Mouse (Mus musculus): ENCODE results near the gene Atp8a2.
"Not testable (repeated sequence)": the region's sequence is repeated elsewhere in the genome, so short reads cannot be mapped to it uniquely, and the experiment has no call there.

Atp8a2 gene

GRCm38 (mm10) chr14:59858501-59859225 lies 338.3 kb downstream of the Atp8a2 start:
- DNase-seq (ENCODE audit: inconsistent age in 2 of 2, low spot score in 1 of 2), result no peak

DNA sequence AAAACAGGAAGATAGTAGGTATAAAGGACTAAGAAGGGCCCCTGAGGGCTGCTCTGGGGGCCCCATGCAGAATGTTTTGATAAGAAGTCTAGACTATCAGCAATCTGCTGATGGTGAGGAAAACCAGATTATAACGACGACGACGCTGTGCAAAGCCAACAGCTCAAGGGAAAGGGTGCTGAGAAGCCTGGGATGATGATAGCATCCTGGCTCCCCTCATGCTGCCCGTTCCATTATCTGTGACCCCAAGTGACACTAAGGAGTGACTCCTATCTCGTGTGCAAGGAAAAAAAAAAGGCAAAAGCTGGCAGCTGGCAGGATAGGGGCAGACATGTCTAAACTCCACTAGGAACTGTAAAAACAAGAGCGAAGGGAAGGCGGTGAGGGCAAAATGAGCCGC lies 343.8 kb downstream of the Atp8a2 start:
- DNase-seq (ENCODE audit: inconsistent age in 2 of 2, low spot score in 1 of 2), result no peak

- DNase-seq (ENCODE audit: inconsistent age in 2 of 2, low spot score in 1 of 2), result no peak
Observed at GRCm38 (mm10) chr14:59846609-59847375, 350.2 kb downstream of the Atp8a2 start.

- DNase-seq (ENCODE audit: inconsistent age in 2 of 2, low spot score in 1 of 2), result no peak
Observed at GRCm38 (mm10) chr14:59843264-59843942, 353.6 kb downstream of the Atp8a2 start.

DNA sequence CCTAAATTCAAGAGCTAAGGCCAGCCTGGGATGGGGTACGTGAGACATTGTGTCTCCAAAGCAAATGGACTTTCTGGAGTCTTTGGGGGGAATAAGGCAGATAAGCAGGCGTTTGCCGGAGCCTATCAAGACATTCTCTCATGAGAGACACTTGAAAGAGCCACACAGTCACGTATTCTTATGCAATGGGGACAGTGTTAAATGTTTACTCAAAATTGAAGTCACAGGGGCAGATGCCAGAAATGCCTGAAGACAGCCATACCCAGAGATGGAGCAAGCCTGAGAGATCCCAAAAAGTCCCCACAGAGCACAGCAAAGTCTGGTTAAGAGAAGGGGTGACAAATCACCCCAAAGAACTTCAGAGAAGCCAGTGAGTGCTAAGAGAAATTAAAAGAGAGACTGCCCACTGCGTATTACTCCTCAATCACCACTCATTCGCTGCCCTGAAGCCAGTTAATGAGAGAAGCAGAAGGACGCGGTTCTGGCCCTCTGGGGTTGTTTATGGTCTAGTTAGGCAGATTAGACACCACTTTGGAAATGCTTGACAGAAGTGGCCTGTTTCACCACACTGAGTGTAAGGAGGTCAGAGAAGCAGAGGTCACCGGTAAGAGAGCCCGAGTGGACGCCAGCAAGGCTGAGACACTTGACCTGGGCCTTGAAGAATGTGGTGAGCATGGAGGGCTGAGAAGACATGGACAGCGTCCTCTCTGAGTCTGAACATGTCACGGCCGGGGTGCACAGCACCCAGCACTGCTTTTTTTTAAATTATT lies 356.8 kb downstream of the Atp8a2 start:
- DNase-seq (ENCODE audit: inconsistent age in 2 of 2, low spot score in 1 of 2), result no peak

DNA sequence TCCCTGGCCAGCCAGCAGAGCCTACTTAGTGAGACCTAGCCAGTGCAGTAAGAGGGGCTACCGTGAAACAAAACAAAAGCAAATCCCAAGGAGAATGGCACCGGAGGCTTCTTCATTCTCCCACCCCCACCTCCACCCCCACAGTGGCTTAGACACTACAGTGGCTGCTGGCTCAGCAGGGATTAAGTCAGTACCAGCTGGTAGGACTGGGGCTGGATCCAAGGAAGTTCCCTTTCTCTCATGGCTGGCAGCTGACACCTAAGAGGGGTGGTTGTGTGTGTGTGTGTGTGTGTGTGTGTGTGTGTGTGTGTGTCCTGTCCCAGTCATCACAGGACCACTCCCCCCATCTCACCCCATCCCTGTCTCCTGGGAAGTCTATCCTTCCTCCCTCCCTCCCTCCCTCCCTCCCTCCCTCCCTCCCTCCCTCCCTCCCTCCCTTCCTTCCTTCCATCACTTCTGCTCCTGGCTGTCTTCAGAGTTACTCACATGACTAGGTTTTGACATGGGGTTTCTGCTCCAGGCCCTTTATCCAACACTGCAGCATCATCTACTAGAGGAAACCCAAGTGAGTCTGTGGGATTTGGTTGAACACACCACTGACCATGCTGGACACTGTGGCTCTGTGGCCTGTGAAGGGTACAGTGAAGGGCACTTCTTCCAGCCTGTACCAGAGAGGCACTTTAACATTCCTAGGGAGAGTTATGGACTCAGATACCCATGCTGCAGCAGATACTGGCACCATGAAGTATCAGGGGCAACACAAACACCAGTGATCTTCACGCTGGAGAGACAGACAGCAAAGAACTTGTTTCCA lies 358.3 kb downstream of the Atp8a2 start:
- not testable (repeated sequence) for DNase-seq (ENCODE audit: inconsistent age in 2 of 2, low spot score in 1 of 2)

DNA sequence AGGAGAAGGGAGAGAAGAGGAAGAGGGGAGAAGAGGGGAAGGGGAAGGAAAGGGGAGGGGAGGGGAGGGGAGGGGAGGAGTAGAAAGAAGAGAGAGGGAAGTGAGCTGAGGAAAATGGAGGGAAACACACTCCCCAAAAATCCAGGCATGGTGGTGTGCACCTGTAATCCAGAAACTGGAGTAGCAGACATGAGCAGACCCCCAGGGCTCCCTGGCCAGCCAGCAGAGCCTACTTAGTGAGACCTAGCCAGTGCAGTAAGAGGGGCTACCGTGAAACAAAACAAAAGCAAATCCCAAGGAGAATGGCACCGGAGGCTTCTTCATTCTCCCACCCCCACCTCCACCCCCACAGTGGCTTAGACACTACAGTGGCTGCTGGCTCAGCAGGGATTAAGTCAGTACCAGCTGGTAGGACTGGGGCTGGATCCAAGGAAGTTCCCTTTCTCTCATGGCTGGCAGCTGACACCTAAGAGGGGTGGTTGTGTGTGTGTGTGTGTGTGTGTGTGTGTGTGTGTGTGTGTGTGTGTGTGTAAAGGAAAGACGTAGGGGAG lies 359.2 kb downstream of the Atp8a2 start:
- DNase-seq (ENCODE audit: inconsistent age in 2 of 2, low spot score in 1 of 2), result not testable (repeated sequence)

DNA sequence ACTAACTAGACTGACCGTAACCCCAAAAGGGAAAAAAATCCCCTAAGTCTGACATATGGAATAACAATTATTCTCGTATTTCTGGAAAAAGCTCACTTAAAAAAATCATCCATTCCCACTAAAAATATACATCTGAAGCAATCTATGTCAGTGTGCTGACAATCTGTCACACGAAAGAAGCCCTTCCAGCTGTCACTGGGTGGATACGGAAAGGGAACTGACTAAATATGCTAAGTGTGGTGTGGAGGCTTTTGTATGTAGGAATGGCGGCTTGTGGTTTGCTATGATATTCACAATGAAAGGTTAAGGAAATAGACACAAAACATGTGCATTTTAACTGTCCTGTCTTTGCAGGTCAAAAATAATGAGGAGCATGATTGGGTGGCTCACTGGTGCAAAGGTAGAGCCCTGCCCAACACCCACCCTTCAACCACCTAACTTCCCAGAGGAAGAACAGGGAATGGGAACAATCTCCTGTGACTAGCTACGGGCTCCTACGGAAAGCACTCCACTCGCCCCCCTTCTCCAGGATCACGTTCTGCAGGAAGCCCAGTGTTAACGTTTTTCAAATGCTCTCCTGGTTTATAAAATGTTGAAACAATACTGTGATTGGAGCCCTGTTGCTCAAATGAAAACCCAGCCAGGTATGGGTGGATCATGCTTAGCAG lies 360.0 kb downstream of the Atp8a2 start:
- DNase-seq (ENCODE audit: inconsistent age in 2 of 2, low spot score in 1 of 2), result no peak

DNA sequence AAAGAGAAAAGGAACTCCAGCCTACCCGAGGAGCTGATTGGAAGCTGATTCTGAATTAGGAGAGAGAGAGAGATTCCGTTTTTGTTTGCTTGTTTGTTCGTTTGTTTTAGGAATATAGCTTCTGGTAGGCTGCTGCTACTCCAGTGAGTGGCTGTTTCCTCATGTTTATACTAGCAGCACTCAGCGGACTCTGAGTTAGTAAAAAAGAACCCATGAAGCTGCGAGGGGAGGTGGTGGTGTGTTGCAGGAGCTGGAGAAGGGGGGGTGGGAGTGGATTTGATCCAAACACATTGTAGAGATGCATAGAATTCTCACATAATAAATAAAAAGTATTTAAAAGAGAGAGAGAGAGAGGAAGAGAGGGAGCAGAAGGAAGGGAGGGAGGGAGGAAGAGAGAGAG lies 367.4 kb downstream of the Atp8a2 start:
- no peak for DNase-seq (ENCODE audit: inconsistent age in 2 of 2, low spot score in 1 of 2)

DNA sequence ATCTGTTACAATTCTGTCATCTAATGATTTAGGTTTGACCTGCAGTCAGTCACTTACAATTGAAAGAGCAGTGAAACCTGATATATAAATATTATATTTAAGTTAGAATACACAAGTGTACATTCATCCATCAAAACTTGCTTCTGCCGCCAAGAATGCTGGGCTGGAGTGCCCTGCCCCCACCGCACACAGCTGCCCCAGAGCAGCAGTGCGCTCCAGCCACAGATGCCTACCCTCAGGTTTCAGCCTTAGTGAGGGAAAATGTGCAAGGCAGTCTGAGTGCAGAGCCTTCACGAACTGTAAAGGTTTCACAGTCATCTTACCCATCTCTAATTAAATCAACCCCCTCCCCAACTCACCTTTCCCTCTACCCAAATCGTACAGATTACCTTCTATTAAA lies 369.6 kb downstream of the Atp8a2 start:
- DNase-seq (ENCODE audit: inconsistent age in 2 of 2, low spot score in 1 of 2), result no peak

DNA sequence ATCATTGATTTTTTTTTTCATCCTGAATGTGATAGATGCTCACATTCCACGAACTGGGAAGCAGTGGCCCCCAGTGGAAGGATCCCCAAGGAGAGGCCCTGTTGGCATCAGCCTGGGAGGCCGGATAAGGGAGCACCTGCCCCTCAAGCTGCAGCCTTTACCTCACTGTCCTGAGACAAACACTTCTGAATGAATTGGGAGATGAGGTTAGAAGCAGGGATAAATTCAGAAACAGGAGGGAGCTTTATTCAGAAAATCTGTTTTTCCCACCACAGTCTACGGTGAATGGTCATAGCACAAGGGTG lies 376.9 kb downstream of the Atp8a2 start:
- no peak for DNase-seq (ENCODE audit: inconsistent age in 2 of 2, low spot score in 1 of 2)

DNA sequence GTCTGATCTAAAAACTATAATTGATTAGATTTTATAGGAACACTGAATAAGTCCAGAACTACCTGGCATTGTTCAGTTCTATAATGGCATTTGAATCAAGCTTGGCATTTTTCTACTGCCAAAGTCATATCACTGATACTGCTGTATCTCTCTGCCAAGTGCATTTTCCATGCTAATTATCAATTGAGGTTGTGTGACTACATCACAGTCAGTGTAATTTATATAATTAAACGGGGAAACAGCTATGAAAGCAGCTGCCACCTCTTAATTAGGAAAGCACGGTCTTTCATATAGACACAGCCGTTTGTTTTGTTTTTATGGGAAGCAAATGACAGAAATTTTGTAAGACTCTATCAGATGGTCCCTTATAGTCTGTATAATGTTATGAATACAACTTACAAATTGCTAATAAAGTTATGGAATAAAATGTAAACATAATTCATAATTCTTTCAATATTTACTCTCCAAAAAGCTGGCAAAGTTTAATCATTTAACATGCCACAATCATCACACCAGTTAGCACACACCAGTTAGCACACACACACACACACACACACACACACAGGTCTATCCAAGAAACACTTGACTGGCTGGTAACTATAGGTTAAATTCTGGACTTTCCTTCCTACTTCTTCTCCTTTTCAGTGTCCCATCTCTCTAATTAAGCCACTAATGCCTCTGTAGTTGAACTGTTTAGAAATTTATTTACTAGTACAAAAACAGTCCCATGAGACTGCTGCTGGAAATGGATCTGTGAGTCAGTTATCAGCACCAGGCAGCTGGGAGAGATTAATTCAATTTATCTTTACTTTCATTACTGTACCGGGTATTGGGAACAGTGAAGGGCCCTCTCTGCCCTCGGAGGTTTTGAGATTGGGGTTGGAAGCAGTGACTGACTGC lies 377.5 kb downstream of the Atp8a2 start:
- DNase-seq (ENCODE audit: inconsistent age in 2 of 2, low spot score in 1 of 2), result no peak

- peak in 1 of 2 experiments; percentile 37 for DNase-seq (ENCODE audit: inconsistent age in 2 of 2, low spot score in 1 of 2)
Observed at GRCm38 (mm10) chr14:59810316-59810715, 386.7 kb downstream of the Atp8a2 start.

- peak; percentile 29 to 82 for DNase-seq (ENCODE audit: inconsistent age in 2 of 2, low spot score in 1 of 2)
Observed at GRCm38 (mm10) chr14:59809790-59810189, 387.2 kb downstream of the Atp8a2 start.

GRCm38 (mm10) chr14:59807528-59808300 lies 389.3 kb downstream of the Atp8a2 start:
- DNase-seq (ENCODE audit: inconsistent age in 2 of 2, low spot score in 1 of 2), result peak in 1 of 2 experiments; percentile 73

DNA sequence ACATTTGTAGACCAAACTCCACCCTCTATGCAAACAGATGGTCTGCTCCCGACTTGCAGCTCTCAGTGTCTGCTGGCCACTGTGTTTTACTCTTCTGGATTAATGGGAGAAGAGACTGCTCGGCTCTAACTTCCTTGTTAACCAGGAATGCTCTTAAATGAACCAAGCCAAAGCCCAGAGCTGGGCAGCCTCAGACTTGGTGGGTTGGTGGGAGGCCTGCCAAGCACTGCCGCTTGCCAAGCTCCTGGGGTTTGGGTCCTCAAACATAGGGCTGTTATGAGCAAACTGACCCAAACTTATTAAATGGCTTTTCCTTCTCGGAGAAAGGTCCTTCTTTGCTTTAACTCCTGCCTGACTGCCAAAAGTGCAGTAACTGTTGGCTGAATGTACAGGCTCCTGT lies 390.1 kb downstream of the Atp8a2 start:
- peak in 1 of 2 experiments; percentile 34 for DNase-seq (ENCODE audit: inconsistent age in 2 of 2, low spot score in 1 of 2)

DNA sequence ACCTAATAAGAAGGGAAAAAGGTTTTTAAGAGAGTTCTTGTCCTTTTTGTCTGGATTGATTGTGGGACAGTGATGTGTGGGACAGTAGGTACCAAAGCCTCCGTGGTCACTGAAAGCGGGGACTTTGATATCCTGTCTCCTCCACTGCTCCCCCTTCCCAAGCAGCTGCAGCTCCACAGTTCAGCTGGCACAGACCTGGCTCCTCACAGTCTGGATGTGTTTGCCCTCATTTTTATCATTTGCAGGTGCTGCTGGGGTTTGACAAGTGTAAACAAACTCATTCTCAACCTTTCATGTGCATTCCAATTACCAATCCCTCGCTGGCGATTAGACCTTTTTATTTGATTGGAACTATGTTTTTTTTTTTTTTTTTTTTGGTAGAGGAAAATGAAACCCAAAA lies 390.8 kb downstream of the Atp8a2 start:
- DNase-seq (ENCODE audit: inconsistent age in 2 of 2, low spot score in 1 of 2), result no peak

DNA sequence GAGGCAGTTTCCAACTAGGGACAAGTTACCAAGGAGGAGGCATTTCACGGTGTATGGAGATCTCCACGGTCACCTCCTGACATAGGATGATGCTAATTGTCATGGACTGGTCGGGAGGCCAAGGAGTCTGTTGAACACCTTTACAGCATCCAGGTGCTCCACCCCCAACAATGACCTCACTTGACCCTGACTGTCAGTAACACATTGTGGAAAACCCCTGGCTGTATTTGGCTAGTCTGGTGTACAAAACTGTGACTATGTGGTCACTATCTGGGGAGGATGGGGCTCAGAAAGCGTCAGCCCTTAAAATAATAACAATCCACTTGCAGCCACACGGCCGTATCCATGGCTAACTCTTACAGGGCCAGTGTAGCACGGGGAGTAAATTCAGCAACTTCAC lies 391.3 kb downstream of the Atp8a2 start:
- no peak for DNase-seq (ENCODE audit: inconsistent age in 2 of 2, low spot score in 1 of 2)

Data from adrenal gland, adult (tissue).